Mouse (Mus musculus) ES-CJ7 (cell line): ENCODE measurements at regions not wholly inside any gene's neighbourhood (a gene's known extent, or its start where the extent isn't known, plus 50 kb on each side); places are given as distances from the start of the nearest gene placed in this dataset.
A peak's percentile ranks its signal among the peaks of the same experiment; 100 is the strongest.

Experiments
- DNase-seq: peaks from one replicate; pipeline ENCODE4 v3.0.0; 2011; ENCODE audit warnings: low read depth, low spot score

- peak; percentile 70 for DNase-seq
Observed at GRCm38 (mm10) chr2:94590494-94590893, 152.6 kb upstream of the Api5 start.

GRCm38 (mm10) chr2:94587255-94587654 lies 149.3 kb upstream of the Api5 start:
- DNase-seq: no peak

GRCm38 (mm10) chr2:94571646-94572045 lies 133.7 kb upstream of the Api5 start:
- no peak for DNase-seq

GRCm38 (mm10) chr2:94541230-94541905 lies 103.4 kb upstream of the Api5 start:
- no peak for DNase-seq

- DNase-seq: no peak
Observed at GRCm38 (mm10) chr2:94536631-94537030, 98.7 kb upstream of the Api5 start.

- no peak for DNase-seq
Observed at GRCm38 (mm10) chr2:94531175-94531574, 93.2 kb upstream of the Api5 start.

- DNase-seq: peak; percentile 77
Observed at GRCm38 (mm10) chr2:94524536-94524935, 86.6 kb upstream of the Api5 start.

- DNase-seq: no peak
Observed at GRCm38 (mm10) chr2:94516866-94517265, 78.9 kb upstream of the Api5 start.

- no peak for DNase-seq
Observed at GRCm38 (mm10) chr2:94512027-94512426, 74.1 kb upstream of the Api5 start.

GRCm38 (mm10) chr2:94500649-94501048 lies 62.7 kb upstream of the Api5 start:
- DNase-seq: peak; percentile 28

- no peak for DNase-seq
Observed at GRCm38 (mm10) chr2:94498516-94498915, 60.6 kb upstream of the Api5 start.
